ENCODE assay signal across 13 mouse cellular contexts in genomic region chr9:29025603-29026002, GRCm38 (mm10).
"Had no signal": no experiment of that assay in that cellular context is flagged by ENCODE, and none has a peak within 500 bp of the region (broad histone marks: within the 10 kb centered on the region; RNA-seq: fewer than 3 reads in every experiment).

No protein-coding gene starts in this region.

- H3K9me3 ChIP-seq: limb, embryonic 13.5 days; midbrain, embryonic 12.5 days; neural tube, embryonic 13.5 days had no signal

- H3K9ac ChIP-seq: limb, embryonic 13.5 days; liver, embryonic 14.5 days; midbrain, embryonic 12.5 days; neural tube, embryonic 13.5 days had no signal

- H3K4me3 ChIP-seq: limb, embryonic 13.5 days; midbrain, embryonic 12.5 days; neural tube, embryonic 13.5 days had no signal

- H3K27me3 ChIP-seq: limb, embryonic 13.5 days; midbrain, embryonic 12.5 days; neural tube, embryonic 13.5 days had no signal

- H3K4me2 ChIP-seq: limb, embryonic 13.5 days; midbrain, embryonic 12.5 days; neural tube, embryonic 13.5 days had no signal

- H3K36me3 ChIP-seq: limb, embryonic 13.5 days; midbrain, embryonic 12.5 days; neural tube, embryonic 13.5 days had no signal

- DNase-seq: kidney, postnatal 25 days; layer of hippocampus, adult 9-11 months; layer of hippocampus, postnatal 36 days; left cerebral cortex, postnatal 4 days; lung, adult 18-20 months; retina, postnatal 1 day; right cerebral cortex, postnatal 14 days; thymus, postnatal 4 days had no signal

- H3K27ac ChIP-seq: limb, embryonic 13.5 days; liver, embryonic 14.5 days; midbrain, embryonic 12.5 days; neural tube, embryonic 13.5 days had no signal

- ATAC-seq: midbrain, embryonic 16.5 days had no signal

- H3K4me1 ChIP-seq: limb, embryonic 13.5 days; midbrain, embryonic 12.5 days; neural tube, embryonic 13.5 days had no signal
